In the genomic region with DNA sequence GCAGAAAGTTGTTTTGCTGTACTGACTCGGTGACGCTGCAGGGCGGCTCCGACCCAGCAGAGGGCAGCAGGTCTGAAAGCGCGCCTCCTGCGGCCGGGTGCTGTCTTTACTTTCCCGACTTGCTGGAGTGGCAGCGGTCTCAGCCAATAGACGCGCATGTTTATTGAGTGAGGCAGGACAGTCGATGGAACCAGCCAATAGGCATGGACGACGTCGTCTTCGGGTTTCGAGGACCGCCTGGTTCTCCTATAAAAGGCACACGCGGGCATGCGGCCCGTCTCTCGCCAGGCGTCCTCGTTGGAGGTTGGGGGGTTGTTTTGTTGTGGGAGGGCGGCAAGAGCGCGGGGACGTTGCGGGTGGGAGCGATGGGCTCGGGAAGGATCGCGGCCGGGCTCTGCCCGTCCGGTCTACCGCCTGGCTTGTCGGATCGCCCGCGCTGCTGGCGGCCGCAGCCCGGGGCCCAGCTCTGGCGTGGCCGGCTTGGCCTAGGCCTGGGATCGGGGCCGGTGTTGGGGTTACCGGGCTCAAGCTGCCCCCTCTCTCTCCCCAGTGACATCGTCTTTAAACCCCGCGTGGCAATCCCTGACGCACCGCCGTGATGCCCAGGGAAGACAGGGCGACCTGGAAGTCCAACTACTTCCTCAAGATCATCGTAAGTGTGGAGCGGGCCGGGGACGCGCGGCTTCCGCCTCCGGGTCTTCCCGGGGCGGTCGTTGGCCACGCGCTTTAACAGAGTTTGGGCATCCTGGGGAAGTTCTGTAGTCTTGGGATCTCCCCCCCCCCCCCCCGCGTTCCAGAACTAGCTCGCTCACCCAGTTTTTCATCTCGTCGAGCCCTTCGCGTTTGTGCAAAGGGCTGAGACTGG, we compare ENCODE assay signal across 8 mouse cellular contexts. TPM values are rescaled to one million over a fixed set of nuclear protein-coding genes. Genes with fewer than 3 reads are reported as not detected.
DNase-seq lines count a peak whose midpoint lies in the region; ATAC-seq lines count a peak whose summit lies in the region.

TSS of gene Rplp0 (plus strand) at position 231 of the 865 bp plus-strand sequence.

- under 1% methylated on average over 75 of the region's 78 CpGs for WGBS in forebrain, embryonic 14.5 days
- WGBS in neural tube, embryonic 15.5 days = 1% methylated on average over 74 of the region's 78 CpGs

- peaks cover 39% of the 10 kb centered on the region for H3K36me3 ChIP-seq in forebrain, embryonic 14.5 days (ENCODE audit: control insufficient read depth, insufficient read depth, low read length)
- peaks cover 36% of the 10 kb centered on the region for H3K36me3 ChIP-seq in neural tube, embryonic 15.5 days

- H3K9ac ChIP-seq in forebrain, embryonic 14.5 days (ENCODE audit: low read length) = peak within 1 kb of the TSS; percentile 85
- peak within 1 kb of the TSS; percentile 94 for H3K9ac ChIP-seq in neural tube, embryonic 15.5 days (replicated peaks)

- peak within 1 kb of the TSS; percentile 73 for H3K4me2 ChIP-seq in forebrain, embryonic 14.5 days (ENCODE audit: low read length)
- peak within 1 kb of the TSS; percentile 71 for H3K4me2 ChIP-seq in neural tube, embryonic 15.5 days

- intact Hi-C loops in heart, postnatal 14 days (cut with DNase I) = loop anchor here (2.0 kb wide), 1 partner anchor 21 kb away; no protein-coding TSS in a partner anchor

- peak within 1 kb of the TSS; percentile 75; the same call in 1 of the 2 replicates for H3K27ac ChIP-seq in forebrain, embryonic 14.5 days (ENCODE audit: low read depth, low read length)
- peak within 1 kb of the TSS; percentile 85 for H3K27ac ChIP-seq in neural tube, embryonic 15.5 days (replicated peaks)

- no peaks in the 10 kb centered on the region for H3K27me3 ChIP-seq in forebrain, embryonic 14.5 days (replicated peaks; ENCODE audit: control insufficient read depth, insufficient read depth, low read length)
- no peaks in the 10 kb centered on the region for H3K27me3 ChIP-seq in neural tube, embryonic 15.5 days (replicated peaks)

- H3K9me3 ChIP-seq in forebrain, embryonic 14.5 days (replicated peaks; ENCODE audit: control insufficient read depth, low read length) = no peaks in the 10 kb centered on the region
- H3K9me3 ChIP-seq in neural tube, embryonic 15.5 days (replicated peaks) = no peaks in the 10 kb centered on the region

- H3K4me1 ChIP-seq in forebrain, embryonic 14.5 days (ENCODE audit: control insufficient read depth, insufficient read depth, low read length) = peaks cover 8% of the 10 kb centered on the region
- H3K4me1 ChIP-seq in neural tube, embryonic 15.5 days = peaks cover 24% of the 10 kb centered on the region

- ATAC-seq in forebrain, embryonic 14.5 days = peak; percentile 99
- peak; percentile 99 for ATAC-seq in neural tube, embryonic 15.5 days (ENCODE audit: low FRiP score)

- peak within 1 kb of the TSS; percentile 62 for H3K4me3 ChIP-seq in forebrain, embryonic 14.5 days (ENCODE audit: low read depth, low read length)
- H3K4me3 ChIP-seq in neural tube, embryonic 15.5 days (replicated peaks) = peak within 1 kb of the TSS; percentile 76

- peak; percentile 99 for DNase-seq in ES-CJ7 (ENCODE audit: low read depth, low spot score)
- peak; percentile 100 for DNase-seq in cerebellum, adult 11 months
- peak; percentile 99 for DNase-seq in forebrain, embryonic 14.5 days (ENCODE audit: low spot score)
- DNase-seq in heart, postnatal 14 days = peak; percentile 100
- DNase-seq in layer of hippocampus, adult 11-12 months (ENCODE audit: low spot score) = peak; percentile 100
- DNase-seq in lung, adult 18-20 months = peak; percentile 99 to 100
- DNase-seq in testis, postnatal 14 days (ENCODE audit: low spot score) = peak; percentile 99

RNA-seq across cellular contexts. Expression of gene Rplp0, which starts in this region (rescaled TPM):
- 1,112 and 1,434 TPM in 2 replicates for polyA plus RNA-seq in forebrain, embryonic 14.5 days (2014; fragmentation: Nextera tagmentation; extraction: Ambion mirVana)
- 100 to 1,000 TPM; 645 to 715 TPM for total RNA-seq in heart, postnatal 14 days (2021)
- polyA plus RNA-seq in neural tube, embryonic 15.5 days (2015; fragmentation: Nextera tagmentation; extraction: Ambion mirVana) = 785 and 1,036 TPM in 2 replicates

Comparison
In these comparisons a context has a peak if more than half of its experiments do, and no peak if none do; other contexts are left out.
1. Peak in every context shown above with its lines: DNase-seq, ATAC-seq, H3K4me3 ChIP-seq and H3K27ac ChIP-seq.